28 mouse cellular contexts compared by ENCODE assay signal in genomic region chr14:110378421-110378820, GRCm38 (mm10).
"Had no signal": no experiment of that assay in that cellular context is flagged by ENCODE, and none has a peak within 500 bp of the region (broad histone marks: within the 10 kb centered on the region; RNA-seq: fewer than 3 reads in every experiment).

No protein-coding gene starts in this region.

- H3K4me1 ChIP-seq: embryonic facial prominence, embryonic 10.5 days; embryonic facial prominence, embryonic 12.5 days; embryonic facial prominence, embryonic 13.5 days; embryonic facial prominence, embryonic 15.5 days; forebrain, embryonic 10.5 days; forebrain, embryonic 12.5 days; forebrain, embryonic 13.5 days; forebrain, embryonic 15.5 days had no signal

- H3K27ac ChIP-seq: embryonic facial prominence, embryonic 10.5 days; embryonic facial prominence, embryonic 12.5 days; embryonic facial prominence, embryonic 13.5 days; embryonic facial prominence, embryonic 15.5 days; forebrain, embryonic 10.5 days; forebrain, embryonic 12.5 days; forebrain, embryonic 13.5 days; forebrain, embryonic 15.5 days; gastrocnemius, adult 2 months; heart, adult 2 months had no signal

- H3K4me2 ChIP-seq: embryonic facial prominence, embryonic 12.5 days; embryonic facial prominence, embryonic 13.5 days; embryonic facial prominence, embryonic 15.5 days; forebrain, embryonic 12.5 days; forebrain, embryonic 13.5 days; forebrain, embryonic 15.5 days had no signal

- ATAC-seq: forebrain, embryonic 13.5 days; forebrain, embryonic 14.5 days; forebrain, embryonic 15.5 days; forebrain, embryonic 16.5 days; forebrain, postnatal 0 days had no signal

- H3K9ac ChIP-seq: embryonic facial prominence, embryonic 12.5 days; embryonic facial prominence, embryonic 13.5 days; embryonic facial prominence, embryonic 15.5 days; forebrain, embryonic 12.5 days; forebrain, embryonic 13.5 days; forebrain, embryonic 15.5 days; forebrain, postnatal 0 days had no signal

- H3K27me3 ChIP-seq: embryonic facial prominence, embryonic 12.5 days; embryonic facial prominence, embryonic 13.5 days; embryonic facial prominence, embryonic 15.5 days; forebrain, embryonic 12.5 days; forebrain, embryonic 13.5 days; forebrain, embryonic 15.5 days had no signal

- H3K4me3 ChIP-seq: embryonic facial prominence, embryonic 10.5 days; embryonic facial prominence, embryonic 12.5 days; embryonic facial prominence, embryonic 13.5 days; embryonic facial prominence, embryonic 15.5 days; erythroblast, embryonic 14.5 days; forebrain, embryonic 10.5 days; forebrain, embryonic 12.5 days; forebrain, embryonic 13.5 days; forebrain, embryonic 15.5 days; gastrocnemius, adult 2 months; heart, adult 2 months had no signal

- H3K36me3 ChIP-seq: embryonic facial prominence, embryonic 10.5 days; embryonic facial prominence, embryonic 12.5 days; embryonic facial prominence, embryonic 13.5 days; embryonic facial prominence, embryonic 15.5 days; forebrain, embryonic 10.5 days; forebrain, embryonic 12.5 days; forebrain, embryonic 15.5 days had no signal

- H3K9me3 ChIP-seq: embryonic facial prominence, embryonic 10.5 days; embryonic facial prominence, embryonic 12.5 days; embryonic facial prominence, embryonic 13.5 days; embryonic facial prominence, embryonic 15.5 days; forebrain, embryonic 10.5 days; forebrain, embryonic 12.5 days; forebrain, embryonic 13.5 days; forebrain, embryonic 15.5 days had no signal

- DNase-seq: cerebellum, adult 8-10 months; cerebellum, adult 9-10 months; cerebellum, adult 9-11 months; cerebellum, postnatal 10 days; cerebellum, postnatal 14 days; cerebellum, postnatal 25 days; cerebellum, postnatal 36 days; embryo, embryonic 11 days; forebrain, postnatal 0 days; gastrocnemius, adult 2 months; gastrocnemius, postnatal 10 days; gastrocnemius, postnatal 14 days; gastrocnemius, postnatal 25 days; gastrocnemius, postnatal 36 days; heart, adult 11 months; heart, adult 18-20 months; heart, adult 2 months had no signal
